Mouse (Mus musculus) forelimb bud, embryonic 11.5 days (tissue): ENCODE measurements at regions not wholly inside any gene's neighbourhood (a gene's known extent, or its start where the extent isn't known, plus 50 kb on each side); places are given as distances from the start of the nearest gene placed in this dataset.

Experiments used
- DNase-seq: peaks from one replicate; pipeline ENCODE4 v3.0.0-alpha.2; 2012; ENCODE audit warnings: low read depth, low spot score

GRCm38 (mm10) chr5:64461592-64461991, 305.5 kb downstream of the Tbc1d1 start:
- no peak for DNase-seq

DNA sequence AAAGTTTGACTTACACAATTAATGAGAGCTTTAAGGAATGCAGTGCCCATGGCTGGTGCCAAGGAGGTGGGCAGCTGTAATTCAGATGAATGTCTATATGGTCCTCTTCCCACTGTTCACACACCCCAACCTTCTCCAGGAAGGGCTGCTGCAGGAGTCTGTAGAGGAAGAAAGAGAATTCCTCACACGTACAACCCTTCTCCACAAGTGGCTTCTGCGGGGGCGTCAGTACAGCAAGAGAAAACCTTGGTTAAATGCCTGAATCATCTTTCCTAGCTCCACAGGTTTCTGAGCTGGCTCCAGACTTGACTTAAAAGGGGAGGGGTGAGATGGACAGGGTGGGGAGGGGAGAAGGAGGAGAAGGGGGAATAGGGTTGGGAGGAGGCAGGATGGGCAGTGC, 306.3 kb downstream of the Tbc1d1 start:
- DNase-seq = no peak

GRCm38 (mm10) chr5:64463570-64463969, 307.5 kb downstream of the Tbc1d1 start:
- DNase-seq = no peak

GRCm38 (mm10) chr5:64466320-64466719, 310.2 kb downstream of the Tbc1d1 start:
- no peak for DNase-seq

DNA sequence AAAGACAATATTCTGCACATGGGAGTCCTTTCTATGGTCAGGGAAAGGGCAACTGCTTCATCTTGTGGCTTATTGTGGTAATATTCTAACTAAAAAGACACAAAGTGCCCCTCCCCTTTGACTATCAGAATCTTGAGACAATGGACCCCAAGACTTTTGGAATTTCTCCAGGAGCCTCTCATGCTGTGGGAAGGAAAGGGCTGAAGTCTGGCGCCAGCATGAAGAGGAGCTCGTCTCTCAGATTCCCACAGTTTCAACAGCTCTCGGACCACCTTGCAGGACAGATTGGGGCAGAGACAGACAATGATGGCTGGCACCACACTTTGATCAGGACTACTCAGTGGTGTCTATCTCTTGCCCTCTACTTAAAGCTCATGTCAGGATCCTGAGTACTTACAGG, 311.8 kb downstream of the Tbc1d1 start:
- DNase-seq = no peak

GRCm38 (mm10) chr5:64468307-64468706, 312.2 kb downstream of the Tbc1d1 start:
- no peak for DNase-seq

- no peak for DNase-seq
Measured at GRCm38 (mm10) chr5:64472008-64472407, 315.9 kb downstream of the Tbc1d1 start.

GRCm38 (mm10) chr5:64472415-64472814, 316.3 kb downstream of the Tbc1d1 start:
- no peak for DNase-seq

GRCm38 (mm10) chr5:64474868-64475267, 318.8 kb downstream of the Tbc1d1 start:
- DNase-seq = no peak

DNA sequence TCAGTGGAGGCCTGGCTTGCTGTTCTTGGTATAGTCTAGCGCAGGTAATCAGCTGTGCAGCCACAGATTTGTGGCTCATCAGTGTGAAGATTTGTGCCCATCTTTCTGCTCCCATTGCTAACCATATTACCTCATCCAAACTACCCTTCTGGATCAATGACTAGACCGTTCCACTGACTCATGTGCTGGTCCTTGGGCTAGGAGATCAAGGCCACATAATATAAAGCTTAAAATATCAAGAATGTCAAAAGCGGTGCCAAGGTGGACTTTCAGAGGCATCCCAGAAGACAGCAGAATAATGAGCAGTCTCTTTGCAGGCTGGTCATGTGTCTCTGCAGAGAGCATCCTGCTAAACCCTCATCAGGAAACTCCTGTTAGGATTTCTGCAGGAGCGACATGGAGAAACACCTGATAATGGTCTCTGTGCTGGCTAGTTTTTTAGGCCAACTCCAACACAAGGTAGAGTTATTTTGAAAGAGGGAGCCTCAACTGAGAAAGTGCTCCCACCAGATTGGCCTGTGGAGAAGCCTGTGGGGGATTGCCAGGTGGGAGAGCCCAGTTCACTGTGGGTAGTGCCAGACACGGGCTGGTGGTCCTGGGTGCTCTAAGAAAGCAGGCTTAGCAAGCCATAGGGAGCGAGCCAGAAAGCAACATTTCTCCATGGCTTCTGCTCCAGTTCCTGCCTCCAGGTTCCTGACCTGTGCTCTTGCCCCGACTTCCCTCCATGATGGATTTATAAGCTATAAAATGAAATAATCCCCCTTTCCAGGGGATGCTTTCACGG, 319.8 kb downstream of the Tbc1d1 start:
- DNase-seq = no peak

DNA sequence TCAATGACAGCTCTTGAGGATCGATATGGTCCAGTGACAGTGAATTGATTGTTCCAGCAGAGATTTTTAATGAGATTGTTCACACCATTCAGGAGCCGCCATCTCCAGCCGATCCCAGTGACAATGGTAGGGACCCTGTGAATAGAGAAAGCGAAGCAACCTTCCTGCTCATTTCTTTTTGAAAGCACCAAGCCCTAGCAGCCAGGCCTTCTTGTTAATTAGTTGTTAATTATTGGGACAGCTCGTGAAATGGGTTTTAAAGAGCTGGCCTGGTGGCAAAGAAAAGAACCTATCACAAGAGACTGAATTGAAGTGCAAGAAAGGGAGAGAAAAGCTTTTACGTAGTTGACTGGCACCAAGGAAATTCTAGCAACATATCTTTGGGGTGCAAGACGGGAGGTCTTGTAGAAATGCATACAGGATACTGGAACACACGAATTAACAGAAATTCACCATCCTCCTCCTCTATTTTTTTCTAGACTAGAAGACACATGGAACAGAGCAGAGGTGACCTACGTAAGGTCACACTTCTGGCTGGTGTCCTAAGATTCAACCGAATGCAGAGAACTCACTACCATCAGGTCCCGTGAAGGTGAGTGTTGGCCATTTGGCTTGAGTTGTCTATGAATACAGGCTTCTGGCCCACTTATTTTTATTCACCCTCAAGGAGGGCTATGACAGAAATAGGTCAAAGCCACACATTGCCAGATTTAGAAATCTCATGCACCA, 320.7 kb downstream of the Tbc1d1 start:
- no peak for DNase-seq

DNA sequence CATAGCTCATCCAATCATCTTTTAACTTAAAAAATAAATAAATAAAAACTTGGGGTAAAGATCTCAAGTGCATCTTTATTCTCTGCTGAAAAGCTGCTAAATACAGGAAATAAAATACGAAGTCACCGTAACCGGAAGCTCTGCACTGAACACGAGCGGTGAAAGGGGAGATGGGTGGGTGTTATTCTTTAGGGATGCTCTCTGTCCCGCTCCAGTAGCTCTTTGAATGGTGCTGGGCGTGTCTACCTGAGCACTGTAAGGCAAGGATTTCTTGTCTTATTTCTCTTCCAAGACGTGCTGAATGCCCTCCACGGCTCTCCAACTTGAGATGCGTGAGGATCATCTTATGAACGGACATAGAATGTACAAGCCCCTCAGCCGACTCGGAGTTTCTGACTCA, 322.0 kb downstream of the Tbc1d1 start:
- DNase-seq = no peak

GRCm38 (mm10) chr5:64478599-64479214, 322.6 kb downstream of the Tbc1d1 start:
- DNase-seq = no peak

GRCm38 (mm10) chr5:64479315-64479714, 323.2 kb downstream of the Tbc1d1 start:
- peak; percentile 16 for DNase-seq

DNA sequence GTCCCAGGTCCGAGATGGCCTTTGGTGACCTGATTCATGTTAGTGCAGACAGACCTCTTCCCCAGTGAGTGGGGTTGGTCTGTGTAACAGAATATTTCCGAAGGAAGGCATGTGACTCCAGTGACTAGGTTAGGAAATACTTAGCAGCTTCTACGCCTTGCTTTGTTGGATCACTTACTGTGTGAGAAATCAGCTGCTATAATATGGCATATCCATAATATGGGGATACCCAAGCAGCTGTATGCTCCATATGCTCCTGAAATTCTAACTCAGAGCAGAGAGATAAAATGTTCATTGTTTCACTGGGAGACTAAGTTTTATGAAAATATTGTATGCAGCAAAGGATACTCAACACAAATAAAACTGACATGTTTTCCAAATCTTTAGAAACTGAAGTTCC, 318.1 kb upstream of the Klf3 start:
- no peak for DNase-seq

- no peak for DNase-seq
Measured at GRCm38 (mm10) chr5:64485856-64486255, 317.3 kb upstream of the Klf3 start.

- DNase-seq = no peak
Measured at GRCm38 (mm10) chr5:64486761-64487160, 316.4 kb upstream of the Klf3 start.

DNA sequence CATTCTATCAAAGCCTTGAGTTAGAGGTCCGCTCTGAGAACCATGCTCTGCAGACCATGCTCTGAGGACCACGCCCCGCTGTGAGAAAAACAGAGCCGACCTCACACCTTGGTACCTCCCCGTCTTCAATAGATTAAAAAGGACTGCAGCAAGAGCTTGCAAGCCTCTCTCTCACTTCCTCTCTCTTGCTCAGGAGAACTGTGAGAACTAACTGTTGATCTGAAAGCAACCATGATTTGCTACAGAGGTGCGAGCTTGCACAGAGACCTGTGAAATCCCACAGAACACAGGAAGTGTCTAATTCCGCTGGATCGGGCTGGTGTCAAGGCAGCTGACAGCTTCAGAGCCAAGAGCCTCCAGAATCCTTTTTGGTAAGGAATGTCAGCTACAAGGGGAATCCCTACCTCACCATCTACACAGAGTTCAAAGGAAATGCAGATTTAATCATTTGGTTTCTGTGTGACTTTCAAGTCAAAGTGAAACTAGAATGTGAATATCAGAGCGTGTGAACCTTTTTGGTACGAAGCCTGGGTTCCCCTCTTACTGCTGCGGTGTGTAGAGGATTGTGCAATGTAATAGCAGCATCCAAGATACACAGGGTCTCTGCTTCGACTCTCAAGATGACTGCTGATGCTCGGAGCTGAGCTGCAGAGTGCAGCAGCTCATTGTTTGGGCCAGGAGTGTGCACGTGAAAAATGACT, 315.3 kb upstream of the Klf3 start:
- DNase-seq = no peak

- DNase-seq = no peak
Measured at GRCm38 (mm10) chr5:64489656-64490444, 313.3 kb upstream of the Klf3 start.

DNA sequence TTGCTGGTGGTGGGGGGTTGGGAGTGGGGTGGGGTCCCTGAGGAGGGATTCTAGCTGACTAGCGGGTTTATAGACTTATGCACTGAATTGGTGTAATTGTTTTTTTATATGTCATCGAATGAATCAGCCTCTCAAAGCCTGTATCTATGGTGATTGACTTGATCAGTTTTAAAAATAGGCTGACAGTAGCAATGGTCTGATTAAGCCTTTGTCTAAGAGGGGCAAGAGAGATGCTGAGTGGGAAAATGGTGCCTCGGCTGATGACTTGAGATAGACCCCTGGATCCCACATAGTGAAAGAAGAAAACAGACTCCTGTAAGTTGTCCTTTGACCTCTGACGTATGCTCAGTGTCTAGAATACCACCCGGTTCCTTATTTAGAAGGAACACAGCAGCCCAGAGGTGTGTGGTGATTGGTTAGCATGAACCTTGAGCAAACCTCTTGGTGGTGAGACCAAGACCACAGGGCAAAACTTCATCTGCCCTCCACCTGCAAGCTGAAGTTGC, 312.7 kb upstream of the Klf3 start:
- DNase-seq = no peak

DNA sequence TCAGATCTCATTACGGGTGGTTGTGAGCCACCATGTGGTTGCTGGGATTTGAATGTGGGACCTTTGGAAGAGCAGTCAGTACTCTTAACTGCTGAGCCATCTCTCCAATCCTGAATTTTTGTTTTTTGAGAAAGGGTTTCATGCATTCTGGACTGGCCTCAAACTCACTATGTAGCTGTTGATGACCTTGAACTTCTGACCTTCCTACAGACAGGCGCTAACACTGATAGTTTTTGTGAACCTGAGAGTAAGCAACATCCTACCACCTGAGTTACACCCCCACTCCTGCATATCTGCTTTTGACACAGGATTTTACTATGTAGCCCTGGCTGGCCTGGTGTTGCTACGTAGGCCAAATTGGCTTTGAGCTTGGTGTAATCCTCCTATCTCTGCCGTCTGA, 308.8 kb upstream of the Klf3 start:
- DNase-seq = no peak
